In genomic region chr7:107633201-107633600, GRCm38 (mm10) we compare ENCODE assay signal across 38 mouse cellular contexts. TPM values are rescaled to one million over a fixed set of nuclear protein-coding genes. Genes with fewer than 3 reads are reported as not detected.
"Had no signal": no experiment of that assay in that cellular context is flagged by ENCODE, and none has a peak within 500 bp of the region (broad histone marks: within the 10 kb centered on the region; RNA-seq: fewer than 3 reads in every experiment).

No protein-coding gene starts in this region.

- DNase-seq: gastrocnemius, postnatal 10 days; gastrocnemius, postnatal 36 days; heart, adult 2 months; heart, postnatal 10 days; heart, postnatal 4 days; kidney, adult 18-20 months; kidney, adult 8-10 months; kidney, postnatal 10 days; kidney, postnatal 25 days; kidney, postnatal 4 days; liver had no signal

- H3K27me3 ChIP-seq: heart, embryonic 12.5 days; hindbrain, embryonic 12.5 days; intestine, embryonic 15.5 days; limb, embryonic 12.5 days; liver, embryonic 12.5 days had no signal

- H3K36me3 ChIP-seq: heart, embryonic 12.5 days; hindbrain, embryonic 10.5 days; hindbrain, embryonic 12.5 days; intestine, embryonic 15.5 days; limb, embryonic 10.5 days; limb, embryonic 12.5 days; liver, embryonic 12.5 days had no signal

- H3K27ac ChIP-seq: heart, adult 2 months; hindbrain, embryonic 10.5 days; hindbrain, embryonic 12.5 days; hindbrain, embryonic 14.5 days; intestine, embryonic 15.5 days; layer of hippocampus, adult 2 months; left cerebral cortex, adult 2 months; limb, embryonic 10.5 days; limb, embryonic 12.5 days; liver, embryonic 12.5 days; liver, embryonic 14.5 days had no signal

- H3K4me3 ChIP-seq: heart, adult 2 months; heart, embryonic 12.5 days; hindbrain, embryonic 10.5 days; hindbrain, embryonic 12.5 days; intestine, embryonic 15.5 days; layer of hippocampus, adult 2 months; left cerebral cortex, adult 2 months; limb, embryonic 10.5 days; limb, embryonic 12.5 days; liver, embryonic 12.5 days had no signal

- H3K9me3 ChIP-seq: hindbrain, embryonic 10.5 days; hindbrain, embryonic 12.5 days; intestine, embryonic 15.5 days; limb, embryonic 10.5 days; liver, embryonic 12.5 days had no signal

- H3K4me1 ChIP-seq: heart, embryonic 12.5 days; hindbrain, embryonic 10.5 days; hindbrain, embryonic 12.5 days; intestine, embryonic 15.5 days; limb, embryonic 10.5 days; limb, embryonic 12.5 days; liver, embryonic 12.5 days had no signal

RNA-seq across cellular contexts. Expression of gene 5330417H12Rik, which starts 8.2 kb away (rescaled TPM):
- total RNA-seq: gastrocnemius, postnatal 10 days; gastrocnemius, postnatal 36 days; granulocyte monocyte progenitor cell, adult 5-6 weeks; heart, adult 2 months; heart, postnatal 10 days; heart, postnatal 25 days; heart, postnatal 4 days; layer of hippocampus, adult 2 months; layer of hippocampus, postnatal 10 days; layer of hippocampus, postnatal 25 days; left cerebral cortex, adult 2 months; left cerebral cortex, postnatal 14 days; left cerebral cortex, postnatal 36 days had no signal
- polyA plus RNA-seq: frontal cortex, adult 2 months; heart, adult 2 months; heart, embryonic 12.5 days; heart, embryonic 14.5 days; heart, embryonic 16.5 days; hindbrain, embryonic 10.5 days; hindbrain, embryonic 12.5 days; hindbrain, embryonic 14.5 days; hindbrain, embryonic 16.5 days; inflammation-experienced regulatory T-cells, adult 6 months; intestine, embryonic 15.5 days; intestine, postnatal 0 days; kidney, embryonic 14.5 days; kidney, embryonic 16.5 days; limb, embryonic 10.5 days; limb, embryonic 12.5 days; limb, embryonic 14.5 days; liver, embryonic 12.5 days; liver, embryonic 14.5 days; liver, embryonic 16.5 days had no signal
